Mouse (Mus musculus) heart, postnatal 0 days (tissue): ENCODE results near the gene Jsrp1.

Experiments
- CTCF ChIP-seq: IDR thresholded peaks from 2 replicates; pipeline ENCODE4 v1.5.1; 2016; ENCODE audit warnings: antibody characterized with exemption, control low read depth, low read depth
- EP300 ChIP-seq: IDR thresholded peaks from 2 replicates; pipeline ENCODE4 v1.6.1; 2016; ENCODE audit warnings: antibody characterized with exemption, low read depth

DNA sequence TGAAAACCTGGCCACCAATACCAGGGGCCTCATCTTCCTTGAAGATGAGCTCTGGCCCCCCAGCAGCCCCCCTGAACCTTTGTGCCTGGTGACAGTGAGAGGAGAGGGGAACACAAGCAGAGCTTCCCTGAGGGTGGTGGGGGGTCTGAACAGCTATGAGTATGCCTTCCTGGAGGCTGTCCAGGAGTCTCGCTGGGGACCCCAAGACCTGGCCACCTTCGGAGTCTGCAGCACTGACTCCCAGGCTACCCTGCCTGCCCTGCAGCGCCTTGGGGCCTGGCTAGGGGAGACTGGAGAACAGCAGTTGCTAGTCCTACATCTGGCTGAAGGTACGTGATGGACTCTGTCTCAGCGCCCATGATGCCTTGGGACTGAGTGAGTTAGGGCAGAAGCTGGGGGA is 8.0 kb downstream of the Jsrp1 start:
- TF ChIP-seq CTCF (no peak), EP300 (no peak)
